Mouse (Mus musculus): ENCODE data around the gene Ttyh3. TPM values are rescaled to one million over a fixed set of nuclear protein-coding genes. Genes with fewer than 3 reads are reported as not detected.

The Ttyh3 gene
- polyA plus RNA-seq, 1 experiment from 2014 or later: 8.5 TPM

GRCm38 (mm10) chr5:140623791-140624190, 25.0 kb downstream of the Ttyh3 start:
- ATAC-seq (ENCODE audit: low FRiP score, low TSS enrichment) (no peak), DNase-seq (ENCODE audit: low spot score) (no peak)
- WGBS: 71% methylated on average over 4 of the region's 4 CpGs
- no peak overlapping the region for H3K4me2 ChIP-seq (replicated peaks; ENCODE audit: low read depth)
- no peak for TF ChIP-seq CTCF (IDR thresholded peaks at IDR 0.05; ENCODE audit: low read depth)
- TF ChIP-seq EP300 (optimal IDR thresholded peaks at IDR 0.05): no peak
- no peak overlapping the region for H3K9ac ChIP-seq (ENCODE audit: low read length)
- H3K4me3 ChIP-seq (ENCODE audit: low read depth, low read length): no peak overlapping the region
- H3K36me3 ChIP-seq (ENCODE audit: control insufficient read depth, insufficient read depth, low read length): peaks cover 33% of the 10 kb centered on the region
- H3K9me3 ChIP-seq (ENCODE audit: control insufficient read depth, low read length): no peaks in the 10 kb centered on the region
- no peaks in the 10 kb centered on the region for H3K4me1 ChIP-seq (replicated peaks; ENCODE audit: control insufficient read depth, insufficient read depth)
- H3K27me3 ChIP-seq (ENCODE audit: control insufficient read depth, insufficient read depth, low read length): no peaks in the 10 kb centered on the region
- no peak overlapping the region for H3K27ac ChIP-seq (replicated peaks)

- no peaks in the 10 kb centered on the region for H3K9me3 ChIP-seq (ENCODE audit: control insufficient read depth, low read length)
- no peaks in the 10 kb centered on the region for H3K4me1 ChIP-seq (replicated peaks; ENCODE audit: control insufficient read depth, insufficient read depth)
- H3K36me3 ChIP-seq (ENCODE audit: control insufficient read depth, insufficient read depth, low read length): peaks cover 30% of the 10 kb centered on the region
- H3K27ac ChIP-seq (replicated peaks): no peak overlapping the region
- no peak overlapping the region for H3K9ac ChIP-seq (ENCODE audit: low read length)
- DNase-seq (ENCODE audit: low spot score) (no peak), ATAC-seq (ENCODE audit: low FRiP score, low TSS enrichment) (no peak; the same call in 1 of the 2 replicates)
- H3K27me3 ChIP-seq (ENCODE audit: control insufficient read depth, insufficient read depth, low read length): no peaks in the 10 kb centered on the region
- no peak overlapping the region for H3K4me2 ChIP-seq (replicated peaks; ENCODE audit: low read depth)
- H3K4me3 ChIP-seq (ENCODE audit: low read depth, low read length): no peak overlapping the region
- WGBS: 88% methylated on average over 23 of the region's 23 CpGs
- no peak for TF ChIP-seq EP300 (optimal IDR thresholded peaks at IDR 0.05)
- no peak for TF ChIP-seq CTCF (IDR thresholded peaks at IDR 0.05; ENCODE audit: low read depth)
Observed at GRCm38 (mm10) chr5:140622978-140623670, 25.7 kb downstream of the Ttyh3 start.

- Histone ChIP-seq H3K9ac (ENCODE audit: low read length) (no peak overlapping the region), H3K4me2 (replicated peaks; ENCODE audit: low read depth) (no peak overlapping the region), H3K36me3 (ENCODE audit: control insufficient read depth, insufficient read depth, low read length) (peaks cover 17% of the 10 kb centered on the region), H3K4me3 (ENCODE audit: low read depth, low read length) (no peak overlapping the region), H3K9me3 (ENCODE audit: control insufficient read depth, low read length) (no peaks in the 10 kb centered on the region), H3K4me1 (replicated peaks; ENCODE audit: control insufficient read depth, insufficient read depth) (no peaks in the 10 kb centered on the region), H3K27me3 (ENCODE audit: control insufficient read depth, insufficient read depth, low read length) (no peaks in the 10 kb centered on the region), H3K27ac (replicated peaks) (no peak overlapping the region)
- WGBS: 71% methylated on average over 10 of the region's 10 CpGs
- no peak for DNase-seq (ENCODE audit: low spot score)
- ATAC-seq (ENCODE audit: low FRiP score, low TSS enrichment): no peak
- TF ChIP-seq CTCF (IDR thresholded peaks at IDR 0.05; ENCODE audit: low read depth): peak; percentile 20; the same call in 1 of the 2 replicates
- no peak for TF ChIP-seq EP300 (optimal IDR thresholded peaks at IDR 0.05)
Observed at GRCm38 (mm10) chr5:140621517-140621916, 27.3 kb downstream of the Ttyh3 start.

- TF ChIP-seq EP300 (optimal IDR thresholded peaks at IDR 0.05): no peak
- ATAC-seq (ENCODE audit: low FRiP score, low TSS enrichment) (no peak), DNase-seq (ENCODE audit: low spot score) (no peak)
- Histone ChIP-seq H3K9ac (ENCODE audit: low read length) (no peak overlapping the region), H3K27me3 (ENCODE audit: control insufficient read depth, insufficient read depth, low read length) (no peaks in the 10 kb centered on the region), H3K27ac (replicated peaks) (no peak overlapping the region), H3K4me1 (replicated peaks; ENCODE audit: control insufficient read depth, insufficient read depth) (no peaks in the 10 kb centered on the region), H3K4me3 (ENCODE audit: low read depth, low read length) (no peak overlapping the region), H3K4me2 (replicated peaks; ENCODE audit: low read depth) (no peak overlapping the region), H3K9me3 (ENCODE audit: control insufficient read depth, low read length) (no peaks in the 10 kb centered on the region), H3K36me3 (ENCODE audit: control insufficient read depth, insufficient read depth, low read length) (peaks cover 17% of the 10 kb centered on the region)
- 69% methylated on average over 9 of the region's 9 CpGs for WGBS
Observed at GRCm38 (mm10) chr5:140621092-140621491, 27.7 kb downstream of the Ttyh3 start.

GRCm38 (mm10) chr5:140619895-140620736, 28.7 kb downstream of the Ttyh3 start:
- Histone ChIP-seq H3K27ac (replicated peaks) (no peak overlapping the region), H3K4me3 (ENCODE audit: low read depth, low read length) (no peak overlapping the region), H3K9ac (ENCODE audit: low read length) (no peak overlapping the region), H3K4me2 (replicated peaks; ENCODE audit: low read depth) (no peak overlapping the region), H3K4me1 (replicated peaks; ENCODE audit: control insufficient read depth, insufficient read depth) (no peaks in the 10 kb centered on the region), H3K27me3 (ENCODE audit: control insufficient read depth, insufficient read depth, low read length) (no peaks in the 10 kb centered on the region), H3K9me3 (ENCODE audit: control insufficient read depth, low read length) (no peaks in the 10 kb centered on the region), H3K36me3 (ENCODE audit: control insufficient read depth, insufficient read depth, low read length) (peaks cover 17% of the 10 kb centered on the region)
- WGBS: 57% methylated on average over 7 of the region's 7 CpGs
- TF ChIP-seq CTCF (IDR thresholded peaks at IDR 0.05; ENCODE audit: low read depth): no peak
- no peak for TF ChIP-seq EP300 (optimal IDR thresholded peaks at IDR 0.05)
- ATAC-seq (ENCODE audit: low FRiP score, low TSS enrichment): no peak
- DNase-seq (ENCODE audit: low spot score): no peak

All from stomach, postnatal 0 days (tissue).